Mouse (Mus musculus): ENCODE measurements around the gene Cend1. TPM values are rescaled to one million over a fixed set of nuclear protein-coding genes. Genes with fewer than 3 reads are reported as not detected.

Cend1 gene
- polyA plus RNA-seq, 1 experiment: 1.3 TPM

DNA sequence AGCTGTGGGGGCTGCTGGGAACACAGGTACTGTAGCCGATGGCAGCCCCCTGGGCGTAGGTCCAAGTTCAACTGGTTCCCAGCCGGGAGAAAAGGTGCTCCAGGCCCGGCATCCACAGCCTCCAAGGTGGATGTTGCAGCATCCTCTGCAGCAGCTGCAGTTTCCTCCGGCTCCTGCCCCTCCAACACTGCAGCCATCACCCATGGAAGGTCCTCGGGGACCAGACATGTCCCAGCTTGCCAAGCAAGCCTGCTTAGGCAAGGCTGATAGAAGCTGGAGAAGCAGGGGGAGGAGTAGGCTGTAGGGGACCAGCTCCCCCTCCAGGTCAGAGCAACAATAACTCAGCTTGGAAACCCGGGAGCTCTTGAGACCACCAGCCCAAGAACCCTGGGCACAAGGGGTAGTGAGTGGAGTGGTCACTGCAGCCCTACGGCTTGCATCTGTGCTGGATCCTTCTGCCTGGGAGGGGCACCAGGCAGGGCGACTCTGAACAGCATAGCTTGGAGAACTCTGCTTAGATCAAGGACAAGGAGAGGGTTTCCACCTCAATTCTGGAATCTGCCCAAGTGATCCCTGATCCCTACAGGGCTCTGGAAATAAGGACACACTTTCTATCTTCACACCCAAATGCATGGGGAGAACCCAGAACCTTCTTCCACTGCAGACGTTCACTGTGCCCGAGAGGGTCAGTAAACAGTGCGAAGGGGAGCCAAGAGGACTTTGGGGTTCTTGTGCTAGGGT is 14.0 kb upstream of the Cend1 start:
- Histone ChIP-seq H3K27me3 (replicated peaks; ENCODE audit: control insufficient read depth, insufficient read depth, low read length) (no peaks in the 10 kb centered on the region), H3K4me3 (ENCODE audit: insufficient read depth, low read depth, low read length) (peak overlapping the region; percentile 52), H3K36me3 (ENCODE audit: control insufficient read depth, insufficient read depth, low read length) (no peaks in the 10 kb centered on the region), H3K4me1 (ENCODE audit: control insufficient read depth, insufficient read depth, low read length) (peaks cover 11% of the 10 kb centered on the region), H3K27ac (ENCODE audit: insufficient read depth, low read depth, low read length) (no peak overlapping the region)
- TF ChIP-seq CTCF (conservative IDR thresholded peaks at IDR 0.05; ENCODE audit: insufficient read depth, insufficient read length, low read depth, low read length): no peak
- TF ChIP-seq POLR2A (IDR thresholded peaks at IDR 0.05; ENCODE audit: low read depth, low read length): no peak
- 14% methylated on average over 12 of the region's 12 CpGs for WGBS
- DNase-seq: peak; percentile 50

- no peak for DNase-seq
- peaks cover 11% of the 10 kb centered on the region for H3K4me1 ChIP-seq (ENCODE audit: control insufficient read depth, insufficient read depth, low read length)
- no peaks in the 10 kb centered on the region for H3K27me3 ChIP-seq (replicated peaks; ENCODE audit: control insufficient read depth, insufficient read depth, low read length)
- H3K36me3 ChIP-seq (ENCODE audit: control insufficient read depth, insufficient read depth, low read length): no peaks in the 10 kb centered on the region
- no peak overlapping the region for H3K27ac ChIP-seq (ENCODE audit: insufficient read depth, low read depth, low read length)
- H3K4me3 ChIP-seq (ENCODE audit: insufficient read depth, low read depth, low read length): no peak overlapping the region
- 92% methylated on average over 13 of the region's 13 CpGs for WGBS
- TF ChIP-seq POLR2A (IDR thresholded peaks at IDR 0.05; ENCODE audit: low read depth, low read length) (no peak), CTCF (conservative IDR thresholded peaks at IDR 0.05; ENCODE audit: insufficient read depth, insufficient read length, low read depth, low read length) (no peak)
Measured at GRCm38 (mm10) chr7:141442199-141442598, 12.9 kb upstream of the Cend1 start.

DNA sequence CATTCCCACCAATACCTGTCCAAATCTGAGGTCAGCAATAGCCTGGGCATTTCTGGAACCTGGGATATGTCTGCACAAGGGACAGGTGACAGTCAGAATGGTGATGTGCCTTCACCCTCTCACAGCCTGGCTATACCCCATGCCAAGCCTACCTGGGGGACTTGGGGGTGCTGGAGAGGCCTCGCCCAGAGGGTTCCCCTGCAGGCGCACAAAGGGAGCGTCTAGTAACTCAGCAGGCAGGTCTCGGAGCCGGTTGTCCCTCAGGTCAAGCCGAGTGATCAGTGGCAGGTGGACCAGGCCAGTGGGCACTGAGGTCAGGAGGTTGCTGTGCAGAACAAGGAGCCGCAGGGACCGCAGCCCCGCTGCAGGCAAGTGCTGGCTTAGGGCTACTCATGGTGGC is 12.2 kb upstream of the Cend1 start:
- TF ChIP-seq CTCF (conservative IDR thresholded peaks at IDR 0.05; ENCODE audit: insufficient read depth, insufficient read length, low read depth, low read length) (no peak), POLR2A (IDR thresholded peaks at IDR 0.05; ENCODE audit: low read depth, low read length) (no peak)
- Histone ChIP-seq H3K27ac (ENCODE audit: insufficient read depth, low read depth, low read length) (no peak overlapping the region), H3K27me3 (replicated peaks; ENCODE audit: control insufficient read depth, insufficient read depth, low read length) (no peaks in the 10 kb centered on the region), H3K36me3 (ENCODE audit: control insufficient read depth, insufficient read depth, low read length) (no peaks in the 10 kb centered on the region), H3K4me3 (ENCODE audit: insufficient read depth, low read depth, low read length) (no peak overlapping the region), H3K4me1 (ENCODE audit: control insufficient read depth, insufficient read depth, low read length) (peaks cover 15% of the 10 kb centered on the region)
- DNase-seq: no peak
- 95% methylated on average over 9 of the region's 9 CpGs for WGBS

GRCm38 (mm10) chr7:141440613-141441012 is 11.3 kb upstream of the Cend1 start:
- WGBS: 23% methylated on average over 6 of the region's 6 CpGs
- H3K4me1 ChIP-seq (ENCODE audit: control insufficient read depth, insufficient read depth, low read length): peaks cover 23% of the 10 kb centered on the region
- H3K27me3 ChIP-seq (replicated peaks; ENCODE audit: control insufficient read depth, insufficient read depth, low read length): no peaks in the 10 kb centered on the region
- H3K36me3 ChIP-seq (ENCODE audit: control insufficient read depth, insufficient read depth, low read length): no peaks in the 10 kb centered on the region
- peak; percentile 76 for DNase-seq
- no peak overlapping the region for H3K27ac ChIP-seq (ENCODE audit: insufficient read depth, low read depth, low read length)
- no peak overlapping the region for H3K4me3 ChIP-seq (ENCODE audit: insufficient read depth, low read depth, low read length)
- TF ChIP-seq CTCF (conservative IDR thresholded peaks at IDR 0.05; ENCODE audit: insufficient read depth, insufficient read length, low read depth, low read length) (peak; percentile 81), POLR2A (IDR thresholded peaks at IDR 0.05; ENCODE audit: low read depth, low read length) (no peak)

GRCm38 (mm10) chr7:141439811-141440210 is 10.5 kb upstream of the Cend1 start:
- Histone ChIP-seq H3K27ac (ENCODE audit: insufficient read depth, low read depth, low read length) (no peak overlapping the region), H3K27me3 (replicated peaks; ENCODE audit: control insufficient read depth, insufficient read depth, low read length) (no peaks in the 10 kb centered on the region), H3K36me3 (ENCODE audit: control insufficient read depth, insufficient read depth, low read length) (no peaks in the 10 kb centered on the region), H3K4me3 (ENCODE audit: insufficient read depth, low read depth, low read length) (no peak overlapping the region), H3K4me1 (ENCODE audit: control insufficient read depth, insufficient read depth, low read length) (peaks cover 28% of the 10 kb centered on the region)
- TF ChIP-seq CTCF (conservative IDR thresholded peaks at IDR 0.05; ENCODE audit: insufficient read depth, insufficient read length, low read depth, low read length) (no peak), POLR2A (IDR thresholded peaks at IDR 0.05; ENCODE audit: low read depth, low read length) (no peak)
- WGBS: 95% methylated on average over 11 of the region's 11 CpGs
- no peak for DNase-seq

DNA sequence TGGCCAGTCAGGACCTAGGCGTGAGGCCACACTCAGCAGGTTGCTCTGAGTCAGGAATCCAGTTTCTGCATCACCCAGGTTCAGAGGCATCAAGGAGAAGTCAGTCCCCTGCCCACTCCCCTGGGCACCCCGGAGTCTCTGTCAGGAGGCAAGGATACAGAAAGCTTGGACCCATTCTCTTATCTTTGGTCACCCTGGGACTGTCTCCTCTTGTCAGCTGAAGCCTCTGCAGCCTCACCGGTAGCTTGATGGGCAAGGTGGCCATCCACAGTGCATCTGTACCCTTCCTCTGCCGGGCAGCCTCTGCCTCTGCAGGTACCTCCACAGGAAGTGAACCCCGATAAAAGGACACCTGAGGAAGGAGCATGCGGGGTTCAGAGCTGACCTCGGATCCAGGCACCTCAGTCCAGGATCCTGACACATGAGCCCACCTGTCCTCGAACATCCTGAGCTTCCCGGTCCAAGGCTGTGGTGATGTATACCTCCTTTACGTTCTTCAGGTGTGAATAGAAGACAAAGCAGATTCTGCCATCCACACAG is 9.9 kb upstream of the Cend1 start:
- H3K27me3 ChIP-seq (replicated peaks; ENCODE audit: control insufficient read depth, insufficient read depth, low read length): no peaks in the 10 kb centered on the region
- no peak overlapping the region for H3K27ac ChIP-seq (ENCODE audit: insufficient read depth, low read depth, low read length)
- peaks cover 33% of the 10 kb centered on the region for H3K4me1 ChIP-seq (ENCODE audit: control insufficient read depth, insufficient read depth, low read length)
- H3K36me3 ChIP-seq (ENCODE audit: control insufficient read depth, insufficient read depth, low read length): no peaks in the 10 kb centered on the region
- no peak for DNase-seq
- WGBS: 97% methylated on average over 10 of the region's 10 CpGs
- H3K4me3 ChIP-seq (ENCODE audit: insufficient read depth, low read depth, low read length): no peak overlapping the region
- TF ChIP-seq CTCF (conservative IDR thresholded peaks at IDR 0.05; ENCODE audit: insufficient read depth, insufficient read length, low read depth, low read length) (no peak), POLR2A (IDR thresholded peaks at IDR 0.05; ENCODE audit: low read depth, low read length) (no peak)

DNA sequence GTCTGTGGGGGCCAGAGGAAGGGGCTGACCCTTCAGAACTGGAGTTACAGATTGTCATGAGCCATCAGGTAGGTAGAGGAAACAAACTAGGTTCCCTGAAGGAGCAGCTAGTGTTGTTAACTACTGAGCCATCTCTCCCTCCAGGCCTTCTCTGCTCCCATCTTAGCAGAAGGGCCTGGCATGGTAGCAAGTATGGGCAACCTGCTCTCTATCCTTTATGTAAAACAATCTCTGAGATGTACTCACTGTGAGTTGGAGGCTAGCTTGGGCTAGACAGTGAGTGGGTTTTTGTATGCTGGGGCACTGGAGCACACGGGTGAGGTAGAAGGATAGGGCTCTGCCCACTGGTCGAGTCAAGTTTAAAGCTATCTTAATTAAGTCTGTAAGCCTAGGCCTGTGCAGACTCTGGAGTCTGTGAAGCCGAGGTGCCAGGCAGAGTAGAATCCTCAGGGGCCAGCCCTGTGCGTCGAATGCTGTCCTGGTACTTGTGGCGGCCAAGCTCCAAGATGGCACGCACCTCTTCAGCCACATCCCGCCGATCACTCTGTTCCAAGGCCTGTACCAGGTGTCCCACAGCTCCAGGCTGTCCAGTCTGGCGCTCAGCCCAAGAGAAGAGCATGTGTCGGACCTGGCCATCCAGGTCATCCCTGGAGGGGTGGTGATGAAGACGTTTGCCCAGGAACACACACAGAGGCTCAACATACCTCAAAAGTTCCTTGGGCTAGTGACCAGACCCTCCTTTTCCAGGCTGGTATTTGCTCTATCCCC is 9.1 kb upstream of the Cend1 start:
- Histone ChIP-seq H3K27me3 (replicated peaks; ENCODE audit: control insufficient read depth, insufficient read depth, low read length) (no peaks in the 10 kb centered on the region), H3K36me3 (ENCODE audit: control insufficient read depth, insufficient read depth, low read length) (no peaks in the 10 kb centered on the region), H3K27ac (ENCODE audit: insufficient read depth, low read depth, low read length) (no peak overlapping the region), H3K4me3 (ENCODE audit: insufficient read depth, low read depth, low read length) (no peak overlapping the region), H3K4me1 (ENCODE audit: control insufficient read depth, insufficient read depth, low read length) (peaks cover 39% of the 10 kb centered on the region)
- TF ChIP-seq POLR2A (IDR thresholded peaks at IDR 0.05; ENCODE audit: low read depth, low read length) (no peak), CTCF (conservative IDR thresholded peaks at IDR 0.05; ENCODE audit: insufficient read depth, insufficient read length, low read depth, low read length) (no peak)
- DNase-seq: no peak
- WGBS: 87% methylated on average over 12 of the region's 12 CpGs

Measured in kidney, adult 2 months (tissue).